Mouse (Mus musculus) cerebellum, adult (tissue): ENCODE measurements around the gene Adgrg3.
"Not testable (repeated sequence)": the region's sequence is repeated elsewhere in the genome, so short reads cannot be mapped to it uniquely, and the experiment has no call there.

Experiments used
- ATAC-seq: cut with Nextera tagmentation; 2 replicates; pipeline ENCODE4 v1.9.2; 2017; ENCODE audit warnings: mild to moderate bottlenecking, moderate library complexity, mixed read lengths; ENCODE audit not compliant: insufficient number of reproducible peaks, low FRiP score, low TSS enrichment

Adgrg3 gene

DNA sequence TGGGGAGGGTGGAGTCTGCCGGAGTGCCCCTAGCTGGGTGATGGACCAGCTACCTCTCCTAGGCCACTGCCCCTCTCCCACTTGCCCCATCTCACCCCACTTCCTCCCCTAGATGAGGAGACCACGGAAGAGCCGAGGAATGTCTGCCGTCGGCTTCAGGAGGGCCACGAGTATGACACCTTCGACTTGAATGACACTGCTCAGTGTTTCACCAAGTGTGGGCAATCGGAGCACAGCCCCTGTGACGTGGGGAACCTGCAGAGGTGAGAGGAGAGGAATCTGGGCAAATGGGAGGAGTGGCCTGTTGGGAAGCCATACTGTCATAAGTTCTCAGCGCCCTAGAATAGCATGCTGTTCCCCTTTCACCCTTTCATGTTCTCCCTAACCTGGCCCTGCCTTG is 3.3 kb downstream of the Adgrg3 start:
- ATAC-seq: no peak

DNA sequence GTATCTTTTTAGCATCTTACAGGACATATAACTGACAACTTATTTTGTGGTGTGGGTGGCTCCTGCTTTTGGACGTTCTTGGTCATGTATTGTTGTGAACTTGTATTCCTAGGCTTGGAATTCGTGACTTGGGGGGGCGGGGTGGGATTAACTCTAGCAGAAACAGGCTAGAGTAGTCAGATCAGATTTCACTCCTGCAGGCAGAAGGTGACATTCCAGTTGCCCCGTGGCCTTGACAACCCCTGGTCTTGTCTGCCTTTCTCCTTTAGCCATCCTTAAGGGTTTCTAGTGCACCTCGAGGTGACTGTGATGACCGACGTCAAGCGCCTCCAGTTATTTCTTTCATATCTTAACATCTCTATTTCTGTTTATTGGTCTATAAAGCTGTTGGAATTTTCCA is 5.7 kb downstream of the Adgrg3 start:
- no peak for ATAC-seq

DNA sequence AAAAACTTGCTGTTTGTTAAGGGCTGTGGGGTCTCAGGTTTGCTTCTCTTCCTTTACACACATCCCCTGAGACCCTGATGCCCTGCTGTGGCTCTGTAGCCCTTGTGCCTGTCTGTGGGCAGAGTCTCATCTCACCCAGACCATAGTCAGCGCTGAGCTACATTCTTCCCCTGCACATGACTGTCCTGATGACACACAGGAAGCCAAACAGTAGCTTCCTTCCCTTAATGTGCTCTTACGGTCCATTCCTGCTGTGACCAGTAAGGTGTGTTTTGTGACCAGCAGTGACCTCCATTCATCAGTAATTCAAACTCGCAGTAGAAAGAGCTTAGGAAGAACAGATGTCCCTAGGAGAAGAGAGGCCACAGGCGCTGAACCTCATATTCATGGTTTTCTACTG is 6.9 kb downstream of the Adgrg3 start:
- ATAC-seq: no peak

DNA sequence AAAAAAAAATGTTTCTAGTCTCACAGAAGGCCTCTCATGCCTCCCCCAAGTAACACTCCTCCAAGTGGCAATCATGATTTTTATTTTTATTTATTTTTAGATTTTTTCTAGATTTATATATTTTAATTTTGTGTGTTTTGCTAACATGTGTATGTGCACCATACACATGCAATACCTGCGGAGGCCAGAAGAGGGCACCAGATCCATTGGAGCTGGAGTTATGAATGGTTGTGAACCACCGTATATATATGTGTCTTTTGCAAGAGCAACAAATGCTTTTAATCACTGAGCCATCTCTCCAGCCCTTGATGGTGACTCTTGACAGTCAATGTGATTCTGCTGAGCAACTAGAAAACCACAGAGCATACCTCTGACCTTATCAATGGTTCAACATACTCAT is 7.9 kb downstream of the Adgrg3 start:
- ATAC-seq: no peak

DNA sequence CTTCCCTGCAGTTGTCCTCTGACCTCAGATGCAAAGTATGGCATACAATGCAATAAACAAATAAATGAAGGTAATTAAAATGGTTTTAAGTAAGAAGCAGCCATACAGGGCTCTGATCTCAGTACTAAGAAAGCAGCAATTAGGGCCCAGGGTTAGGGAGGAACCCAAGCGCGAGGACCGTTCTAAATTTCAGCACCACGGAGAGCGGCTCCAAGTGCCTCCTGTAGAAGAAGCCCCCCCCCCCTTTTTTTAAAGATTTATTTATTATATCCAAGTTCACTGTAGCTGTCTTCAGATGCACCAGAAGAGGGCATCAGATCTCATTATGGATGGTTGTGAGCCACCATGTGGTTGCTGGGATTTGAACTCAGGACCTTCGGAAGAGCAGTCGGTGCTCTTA is 10.9 kb downstream of the Adgrg3 start:
- not testable (repeated sequence) for ATAC-seq

DNA sequence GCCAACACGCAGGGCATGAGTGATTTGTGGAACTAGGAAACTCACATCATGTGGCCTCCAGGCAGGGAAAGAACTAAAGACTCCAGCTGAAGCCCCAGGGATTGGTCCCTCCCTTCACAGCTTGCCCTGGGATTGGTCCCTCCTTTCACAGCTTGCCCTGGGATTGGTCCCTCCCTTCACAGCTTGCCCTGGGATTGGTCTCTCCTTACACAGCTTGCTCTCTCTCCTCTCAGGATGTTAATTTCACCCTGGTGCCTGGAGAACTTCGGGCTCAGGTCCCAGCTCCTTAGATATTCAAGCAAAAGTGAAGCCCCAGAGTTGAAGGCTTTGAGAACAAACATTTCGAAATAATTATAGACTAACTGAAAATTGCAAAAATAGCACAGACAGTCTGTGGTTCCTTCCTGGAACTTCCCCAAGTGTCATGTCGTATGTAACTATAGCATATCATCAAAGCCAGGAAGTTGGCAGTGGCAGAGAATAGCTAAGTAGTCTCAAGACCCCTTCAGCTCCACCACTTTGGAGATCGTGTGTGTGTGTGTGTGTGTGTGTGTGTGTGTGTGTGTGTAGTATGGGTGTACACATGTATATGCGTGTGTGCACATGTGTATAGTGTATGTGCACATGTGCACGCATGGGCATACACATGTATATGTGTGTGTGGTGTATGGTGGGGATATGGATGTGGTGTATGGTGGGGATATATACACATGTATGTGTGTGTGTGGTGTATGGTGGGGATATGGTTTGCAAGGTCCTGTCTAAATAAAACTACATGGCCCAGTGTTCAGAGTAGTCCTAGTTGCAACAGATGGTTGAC is 19.8 kb downstream of the Adgrg3 start:
- ATAC-seq: no peak

DNA sequence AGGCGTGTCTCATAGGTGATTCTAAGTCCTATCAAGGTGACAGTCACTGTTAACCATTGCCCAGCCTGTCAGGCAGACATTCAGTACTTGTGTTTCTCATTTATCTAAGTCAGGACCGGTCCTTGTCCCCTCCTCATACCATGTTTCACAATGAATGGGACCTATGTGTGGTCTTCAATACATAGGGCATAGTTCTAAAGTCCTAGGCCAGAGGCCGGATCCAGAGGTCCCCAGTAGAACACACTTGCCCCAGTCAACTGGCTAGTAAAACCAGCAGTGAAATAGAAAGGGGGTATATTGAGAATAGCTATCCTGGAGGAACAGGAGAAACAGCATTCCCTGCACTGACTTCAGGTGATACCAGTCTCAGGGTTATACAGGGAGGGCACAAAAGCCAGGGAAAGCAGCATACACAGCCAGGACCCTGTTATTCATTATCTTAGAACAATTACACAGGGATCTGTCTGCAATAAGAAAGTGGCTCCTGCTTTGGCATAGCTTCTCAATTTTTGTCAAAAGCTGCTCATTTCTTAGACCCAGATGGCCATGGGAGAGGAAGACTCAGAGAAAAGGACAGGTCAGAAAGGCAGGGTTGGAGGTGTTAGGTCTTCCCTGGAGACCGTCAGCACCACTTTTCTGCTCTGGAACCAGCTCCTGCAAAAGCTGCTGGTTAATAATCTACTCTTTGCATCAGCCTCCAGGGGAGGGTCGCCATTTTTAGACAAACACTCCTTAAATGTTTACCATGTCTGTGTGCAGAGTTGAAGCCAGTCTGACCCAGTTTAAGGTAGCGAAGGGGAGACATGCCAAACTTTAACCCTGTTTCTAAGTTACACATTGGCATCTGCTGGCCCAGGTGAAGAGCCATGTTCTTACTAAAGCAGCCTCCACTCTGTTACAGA is 24.6 kb downstream of the Adgrg3 start:
- no peak for ATAC-seq

DNA sequence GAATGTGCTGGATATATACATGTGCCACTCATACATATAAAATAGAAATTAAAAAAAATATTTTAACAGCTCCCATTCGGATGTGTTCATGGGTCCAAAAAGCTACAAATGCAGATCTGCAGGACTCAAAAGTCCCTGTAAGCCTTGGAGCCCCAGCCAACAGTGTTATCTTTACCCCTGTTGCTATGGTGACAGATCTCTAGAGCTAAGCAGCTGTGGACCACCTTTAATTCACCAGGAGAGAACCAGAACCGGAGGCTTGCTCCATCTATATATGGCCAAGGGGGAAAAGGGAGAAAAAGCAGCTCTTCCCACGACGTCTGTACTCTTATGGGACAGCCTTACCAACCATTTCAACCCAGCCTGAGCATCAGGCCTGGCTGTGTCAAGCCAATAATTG is 27.3 kb downstream of the Adgrg3 start:
- ATAC-seq: no peak

DNA sequence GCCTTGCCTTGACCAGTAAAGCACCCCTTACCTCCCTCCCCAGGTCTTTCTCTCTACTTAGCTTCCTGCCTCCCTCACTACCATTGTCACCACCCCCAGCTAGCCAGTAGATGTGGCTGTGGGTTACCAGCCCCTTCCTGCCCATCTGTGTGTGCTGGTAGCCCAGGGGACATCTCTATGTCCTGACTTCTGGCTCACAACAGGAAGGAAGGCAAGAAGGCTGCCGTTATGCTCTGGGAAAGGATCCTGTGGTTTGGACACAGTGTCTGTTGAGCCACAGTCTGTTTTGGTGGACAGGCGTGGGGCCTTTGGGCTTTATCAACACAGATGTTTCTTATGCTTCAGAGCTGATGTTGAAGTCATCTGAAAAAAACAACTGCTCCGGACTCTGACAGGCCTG is 29.5 kb downstream of the Adgrg3 start:
- ATAC-seq: no peak

DNA sequence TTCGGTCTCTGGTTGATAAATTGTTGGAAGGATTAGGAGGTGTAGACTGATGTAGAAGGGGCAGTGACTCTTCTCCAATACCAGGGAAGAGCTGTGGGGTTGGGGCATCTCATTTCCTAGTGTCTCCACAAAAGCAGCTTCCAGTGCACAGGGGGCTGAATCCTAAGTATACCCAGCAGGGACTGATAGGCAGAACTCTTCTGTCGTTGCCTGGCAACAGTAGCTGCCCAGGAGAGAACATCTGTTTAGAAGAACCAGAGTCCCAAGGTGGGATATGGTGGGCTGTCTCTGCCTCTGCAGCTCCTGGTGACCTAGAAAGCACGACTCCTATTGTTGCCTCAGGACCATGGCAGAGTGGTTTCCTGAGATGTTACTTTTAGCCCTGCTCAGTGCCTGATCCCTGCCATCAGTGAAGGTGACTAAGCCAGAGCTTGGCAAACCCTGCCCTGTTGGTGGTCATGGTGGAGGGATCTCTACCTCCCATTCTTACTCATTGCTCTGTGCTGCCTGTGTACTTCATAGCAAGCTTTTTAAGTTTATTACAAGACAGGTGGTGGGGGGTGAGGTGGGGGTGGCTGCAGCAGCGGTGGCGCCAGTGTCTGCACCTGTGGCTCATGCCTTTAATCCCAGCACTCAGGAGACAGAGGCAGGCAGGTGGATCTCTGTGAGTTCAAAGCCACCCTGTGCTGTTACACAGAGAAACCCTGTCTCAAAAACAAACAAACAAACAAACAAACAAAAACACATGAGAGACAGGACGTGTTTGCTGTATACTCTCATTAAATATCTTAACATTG is 30.6 kb downstream of the Adgrg3 start:
- no peak for ATAC-seq

DNA sequence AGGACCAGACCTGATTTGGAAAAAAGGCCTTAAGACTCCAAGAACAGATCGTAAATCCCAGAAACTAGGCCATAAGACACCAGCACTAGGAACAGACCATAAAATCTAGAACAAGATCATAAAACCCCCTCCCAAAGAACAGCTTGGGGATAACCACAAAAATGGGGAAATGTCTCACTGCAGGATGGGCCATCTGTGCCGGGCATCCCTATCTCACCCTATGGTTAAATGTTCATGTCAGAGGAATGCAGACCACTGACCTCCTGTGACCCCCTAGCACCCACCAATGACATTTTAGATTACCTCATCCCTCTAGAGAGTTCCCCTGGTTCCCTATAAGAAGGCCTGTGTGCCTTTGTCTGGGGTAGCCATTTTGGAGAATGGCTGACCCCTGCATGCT is 32.1 kb downstream of the Adgrg3 start:
- no peak for ATAC-seq

DNA sequence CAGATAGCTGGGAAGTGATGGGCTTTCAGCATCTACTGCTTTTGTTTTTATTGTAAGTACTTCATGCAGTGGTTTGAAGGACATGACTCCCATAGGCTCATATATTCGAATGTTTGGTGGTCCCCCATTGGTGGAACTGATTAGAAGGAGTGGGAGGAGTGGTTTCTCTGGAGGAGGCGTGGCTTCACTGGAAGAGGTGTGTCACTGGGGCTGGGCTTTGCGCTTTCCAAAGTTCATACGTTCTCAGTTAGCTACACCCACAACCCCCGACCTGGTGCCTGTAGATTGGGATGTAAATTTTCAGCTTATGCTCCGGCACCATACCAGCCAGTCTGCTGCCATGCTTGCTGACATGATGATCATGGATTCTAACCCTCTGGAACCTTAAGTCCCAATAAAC is 36.9 kb downstream of the Adgrg3 start:
- ATAC-seq: no peak

DNA sequence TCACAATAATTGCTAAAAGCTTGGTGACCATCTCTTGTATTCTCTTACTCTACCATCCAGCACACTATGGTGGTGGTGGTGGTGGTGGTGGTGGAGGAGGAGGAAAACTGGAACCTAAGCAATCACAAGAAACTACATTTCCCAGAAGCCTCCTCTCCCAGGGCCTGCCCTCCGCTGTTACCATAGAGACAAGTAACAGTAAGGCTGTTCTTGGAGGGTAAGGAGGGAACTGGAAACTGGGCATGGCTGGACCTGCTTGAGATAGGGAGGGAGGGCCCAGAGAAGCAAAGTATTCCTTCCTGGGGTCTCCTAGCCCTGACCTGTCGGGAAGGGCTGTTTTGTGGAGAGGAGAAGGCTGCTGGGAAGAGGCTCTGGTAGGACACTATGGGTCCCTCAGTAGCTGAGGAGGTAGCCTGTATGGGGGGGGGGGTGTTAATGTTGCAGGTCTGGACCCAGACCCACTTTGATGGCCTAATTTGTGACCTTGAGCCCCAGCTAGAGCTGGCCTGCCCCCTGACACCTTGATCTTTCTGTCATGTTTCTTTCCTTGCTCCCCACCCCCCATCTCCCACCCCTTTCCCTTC is 37.5 kb downstream of the Adgrg3 start, which contains the start of gene Drc7:
TSS of gene Drc7 (plus strand) at position 177 of the 584 bp plus-strand sequence.
- 0 out of 2 replicates have a peak, but pooled peaks have one; percentile 26 for ATAC-seq

DNA sequence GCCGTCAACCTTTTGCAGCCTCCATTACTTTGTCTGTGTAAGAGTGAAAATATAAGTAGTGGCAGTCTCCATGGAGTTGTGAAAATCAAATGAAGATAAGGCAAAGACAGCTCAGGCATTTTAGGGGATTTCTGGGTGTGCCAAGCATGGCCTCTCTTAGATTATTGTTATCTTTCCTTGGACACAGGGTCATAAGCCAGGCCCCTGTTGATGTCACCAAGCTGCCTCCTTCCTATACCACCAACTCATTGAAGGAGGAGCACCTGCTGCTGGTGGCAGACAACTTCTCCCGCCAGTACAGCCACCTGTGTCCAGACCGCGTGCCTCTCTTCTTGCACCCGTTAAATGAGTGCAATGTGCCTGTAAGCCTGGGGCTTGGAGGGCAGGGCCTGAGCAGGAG is 38.9 kb downstream of the Adgrg3 start:
- ATAC-seq: no peak

DNA sequence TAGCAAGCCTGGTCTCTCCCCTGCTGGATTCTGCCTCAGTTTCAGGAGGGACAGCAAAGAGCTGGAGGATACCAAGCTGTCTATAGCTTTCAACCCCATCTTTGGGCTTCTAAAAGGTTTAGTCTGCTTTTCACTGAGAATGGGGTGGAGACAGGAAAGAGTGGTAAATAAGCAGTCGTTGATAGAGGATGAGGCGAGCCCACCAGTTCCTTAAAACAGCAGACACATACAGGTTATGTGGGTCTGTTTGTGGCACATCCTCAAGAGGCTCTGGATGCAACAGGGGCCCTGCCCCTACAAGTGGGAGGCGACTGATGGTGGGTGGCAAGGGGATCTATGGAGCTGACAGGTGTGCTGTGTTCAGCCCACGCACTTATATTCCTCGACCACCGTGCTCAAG is 41.2 kb downstream of the Adgrg3 start:
- ATAC-seq: no peak

DNA sequence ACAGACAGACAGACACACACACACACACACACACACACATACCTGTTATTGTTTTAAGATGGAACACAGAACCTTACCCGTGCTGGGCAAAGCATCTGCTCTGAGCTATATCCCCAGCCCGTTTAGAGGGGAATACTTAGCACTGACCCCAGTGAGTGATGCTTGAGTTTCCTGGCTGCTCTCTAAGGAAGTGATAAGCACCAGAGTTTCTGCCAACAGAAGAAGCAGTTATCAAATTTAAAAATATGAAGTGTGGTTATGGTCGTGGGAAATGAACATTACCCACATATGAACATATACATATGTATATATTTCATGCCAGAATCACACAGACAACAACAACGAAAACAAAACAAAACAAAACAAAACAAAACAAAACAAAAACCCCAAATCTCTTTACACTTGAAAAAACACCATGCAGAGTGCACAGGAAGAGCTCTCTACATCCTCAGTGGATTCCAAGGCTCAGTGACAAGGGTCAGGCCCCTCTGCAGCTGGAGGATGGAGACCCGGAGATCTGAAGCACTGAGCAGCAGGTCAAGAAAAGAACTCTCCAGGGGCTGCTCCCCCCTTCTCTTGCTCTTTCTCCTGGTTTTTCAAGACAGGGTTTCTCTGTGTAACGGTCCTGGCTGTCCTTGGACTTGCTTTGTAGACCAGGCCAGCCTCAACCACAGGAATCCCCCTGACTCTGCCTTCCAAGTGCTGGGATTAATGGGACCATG is 42.5 kb downstream of the Adgrg3 start:
- ATAC-seq: no peak

DNA sequence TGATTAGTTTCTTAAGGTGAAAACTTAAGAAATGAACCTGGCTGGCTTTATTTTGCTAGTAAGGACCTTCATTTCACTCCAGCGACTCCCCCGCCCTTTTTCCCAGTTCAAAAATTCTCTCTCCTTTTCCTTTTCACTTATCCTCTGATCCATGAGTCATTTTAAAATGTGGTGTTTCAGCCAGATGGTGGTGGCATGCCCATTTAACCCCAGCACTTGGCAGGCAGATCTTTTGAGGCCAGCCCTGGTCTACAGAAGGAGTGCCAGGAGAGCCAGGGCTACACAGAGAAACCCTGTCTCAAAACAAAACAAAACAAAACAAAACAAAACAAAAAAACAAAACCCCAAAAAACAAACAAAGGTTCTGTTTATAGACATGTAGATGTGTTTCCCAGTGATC is 47.0 kb downstream of the Adgrg3 start:
- ATAC-seq: peak; percentile 88

DNA sequence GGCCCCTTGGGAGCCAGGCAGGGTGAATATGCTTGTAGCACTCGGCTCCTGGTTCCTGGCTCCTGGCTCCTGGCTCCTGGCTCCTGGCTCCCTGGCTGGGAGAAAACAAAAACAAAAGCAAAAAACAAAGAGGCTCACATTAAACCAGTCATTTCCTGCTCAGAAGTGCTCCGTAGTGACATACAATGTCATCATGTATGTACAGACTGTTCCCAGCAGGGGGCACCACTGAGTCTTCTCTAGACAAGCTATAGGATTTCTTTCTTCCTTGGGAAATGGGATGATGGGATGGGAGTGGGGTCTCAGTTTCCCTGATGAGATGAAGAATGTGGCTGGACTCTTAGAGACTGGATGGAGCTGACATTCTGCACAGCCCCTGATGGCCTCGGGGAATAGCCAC is 50.1 kb downstream of the Adgrg3 start:
- no peak for ATAC-seq

DNA sequence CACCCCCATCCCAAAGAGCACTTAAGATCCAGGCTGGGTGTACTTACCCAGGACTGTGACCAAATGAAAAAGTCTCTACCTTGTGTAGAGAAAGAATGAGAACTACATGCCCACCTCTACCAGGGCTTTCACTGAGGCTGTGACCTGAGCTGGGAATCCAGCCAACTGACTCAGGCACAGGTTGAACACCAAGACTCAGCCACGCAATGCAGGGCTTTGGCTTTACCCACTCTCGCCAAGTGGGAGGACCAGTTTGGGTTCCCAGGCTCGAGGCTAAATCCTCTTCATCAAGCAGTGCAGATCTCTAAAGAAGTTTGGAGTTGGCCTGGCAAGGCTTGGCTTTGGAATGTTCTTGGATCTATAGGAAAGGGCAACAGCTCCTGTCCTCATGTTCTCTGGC is 58.0 kb downstream of the Adgrg3 start:
- ATAC-seq: no peak

DNA sequence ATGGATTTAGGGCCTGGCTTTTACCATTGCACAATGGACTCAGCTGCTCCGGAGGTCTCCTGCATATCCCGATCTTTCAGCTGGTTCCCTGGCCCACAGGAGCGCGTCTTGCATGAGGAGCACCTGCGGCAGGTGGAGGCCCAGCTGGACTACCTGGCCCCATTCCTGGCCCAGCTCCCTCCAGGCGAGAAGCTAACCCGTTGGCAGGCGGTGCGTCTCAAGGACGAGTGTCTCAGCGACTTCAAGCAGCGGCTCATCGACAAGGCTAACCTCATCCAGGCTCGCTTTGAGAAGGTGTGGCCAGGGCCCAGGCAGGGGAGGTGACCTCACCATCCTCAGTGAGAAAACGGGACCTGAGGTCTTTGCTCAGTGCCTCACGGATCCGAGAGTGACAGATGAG is 58.7 kb downstream of the Adgrg3 start:
- peak; percentile 3; the same call in 1 of the 2 replicates for ATAC-seq
